Mouse (Mus musculus) urinary bladder, postnatal 25 days (tissue): Measurements from ENCODE around the gene Spata1.

Experiments used
- DNase-seq: peaks from one replicate; pipeline ENCODE4 v3.0.0; 2022; ENCODE audit warnings: low spot score

Spata1 gene

DNA sequence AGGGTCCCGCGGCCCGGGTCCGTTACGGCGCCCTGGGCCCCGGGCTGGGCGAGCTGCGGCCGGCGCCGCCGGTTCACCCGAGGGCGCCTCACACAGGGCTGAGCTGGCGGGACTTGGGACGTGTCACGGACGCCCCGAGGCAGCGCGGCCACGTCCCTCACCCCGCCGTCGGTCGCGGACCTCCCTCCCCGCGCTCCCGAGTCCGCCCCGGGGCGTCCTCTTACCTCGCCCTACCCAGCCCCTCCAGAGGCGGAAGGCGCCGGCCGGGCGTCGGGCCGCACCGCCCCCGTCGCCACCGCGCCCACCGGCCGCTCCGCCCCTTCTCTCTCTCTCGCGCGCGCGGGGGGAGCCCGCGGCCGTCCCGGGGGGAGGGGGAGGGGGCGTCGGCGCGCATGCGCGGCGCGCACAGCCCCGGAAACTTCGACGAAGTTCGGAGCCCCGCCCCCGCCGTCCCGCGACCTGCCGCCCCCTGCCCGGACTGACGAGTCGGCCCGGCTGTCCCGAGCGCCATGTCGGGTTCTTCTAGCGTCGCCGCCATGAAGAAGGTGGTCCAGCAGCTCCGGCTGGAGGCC is at the start of gene Spata1, which contains the start of gene Gng5:
TSS of gene Spata1 (minus strand) at position 323 of the 572 bp plus-strand sequence.
TSS of gene Gng5 (plus strand) at position 377 of the 572 bp plus-strand sequence.
- peak; percentile 86 for DNase-seq

- DNase-seq = no peak
Measured at GRCm38 (mm10) chr3:146543632-146544031, 44.1 kb upstream of the Spata1 start.

DNA sequence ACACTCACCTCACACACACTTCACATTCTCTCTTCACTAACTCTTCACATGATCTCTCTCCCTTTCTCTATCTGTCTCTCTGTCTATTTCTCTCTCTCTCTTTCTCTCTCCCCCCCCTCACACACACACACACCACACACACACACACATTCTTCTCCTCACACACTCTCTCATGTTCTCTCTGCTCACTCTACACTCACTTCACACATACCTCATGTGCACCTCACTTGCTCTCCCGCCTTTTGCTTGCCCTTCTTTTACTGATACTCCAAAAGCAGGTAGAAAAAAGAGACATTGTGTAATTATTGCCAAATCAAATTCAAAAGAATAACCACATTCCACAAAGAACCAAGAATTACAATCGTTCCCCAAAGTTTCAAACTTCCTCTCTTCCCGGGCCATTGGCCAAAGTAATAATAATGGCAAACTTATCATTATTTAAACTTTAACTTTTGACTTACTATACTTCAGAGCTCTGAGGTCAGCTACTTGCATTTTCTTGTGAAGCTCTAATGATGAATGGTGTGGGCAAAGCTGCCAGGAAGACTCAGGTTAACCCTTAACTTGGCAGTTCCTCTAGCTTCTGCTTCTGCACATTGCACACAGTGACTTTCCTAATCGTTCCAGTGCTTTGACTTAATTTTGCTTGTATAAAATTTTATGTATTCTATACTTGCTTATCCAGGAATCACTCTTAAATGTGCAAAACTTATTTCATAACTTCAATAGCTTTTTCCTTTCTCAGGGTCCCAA is 41.1 kb upstream of the Spata1 start:
- no peak for DNase-seq

- no peak for DNase-seq
Measured at GRCm38 (mm10) chr3:146534986-146535385, 35.4 kb upstream of the Spata1 start.

GRCm38 (mm10) chr3:146528335-146528734 is 28.8 kb upstream of the Spata1 start:
- no peak for DNase-seq

DNA sequence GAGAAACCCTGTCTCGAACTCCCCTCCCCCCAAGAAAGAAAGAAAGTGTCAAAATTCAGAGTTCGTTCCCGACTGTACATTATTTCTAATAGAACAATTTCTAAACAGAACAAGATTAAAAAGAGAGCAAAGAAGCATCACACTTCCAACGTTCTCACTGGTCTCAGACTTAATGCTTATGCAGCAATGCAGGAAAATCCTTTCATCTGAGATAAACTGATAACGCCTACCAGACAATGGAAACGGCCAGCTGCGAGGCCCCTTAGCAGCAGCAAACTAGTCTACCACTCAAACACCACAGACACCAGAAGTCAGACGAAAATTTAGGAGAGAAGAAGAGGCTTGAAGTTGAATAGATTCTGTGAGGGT is 22.1 kb upstream of the Spata1 start:
- no peak for DNase-seq

GRCm38 (mm10) chr3:146520798-146521651 is 21.5 kb upstream of the Spata1 start, which contains the start of gene Rpf1:
Gene Rpf1 (minus strand): TSS chr3:146521429.
- peak; percentile 84 for DNase-seq

DNA sequence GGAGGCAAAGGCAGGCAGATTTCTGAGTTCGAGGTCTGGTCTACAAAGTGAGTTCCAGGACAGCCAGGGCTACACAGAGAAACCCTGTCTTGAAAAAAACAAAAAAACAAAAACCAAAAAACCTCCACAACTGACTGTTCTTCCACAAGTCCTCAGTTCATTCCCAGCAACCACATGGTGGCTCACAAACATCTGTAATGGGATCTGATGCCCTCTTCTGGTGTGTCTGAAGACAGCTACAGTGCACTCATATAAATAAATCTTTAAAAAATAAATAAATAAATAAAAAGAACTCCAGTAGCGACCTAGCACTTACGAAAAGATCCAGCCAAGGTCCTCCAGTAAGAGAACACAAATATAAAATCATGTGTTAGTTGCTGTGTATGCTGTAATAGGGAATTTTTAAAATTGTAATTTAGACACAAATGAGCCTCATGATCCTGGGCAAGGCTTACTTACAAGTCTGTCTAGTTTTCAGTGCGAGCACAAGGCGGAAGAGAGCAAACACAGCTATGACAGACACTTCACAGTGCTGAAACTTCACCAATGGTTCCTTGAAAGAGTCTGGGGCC is 20.8 kb upstream of the Spata1 start:
- no peak for DNase-seq

GRCm38 (mm10) chr3:146506711-146507110 is 7.2 kb upstream of the Spata1 start:
- DNase-seq = no peak

DNA sequence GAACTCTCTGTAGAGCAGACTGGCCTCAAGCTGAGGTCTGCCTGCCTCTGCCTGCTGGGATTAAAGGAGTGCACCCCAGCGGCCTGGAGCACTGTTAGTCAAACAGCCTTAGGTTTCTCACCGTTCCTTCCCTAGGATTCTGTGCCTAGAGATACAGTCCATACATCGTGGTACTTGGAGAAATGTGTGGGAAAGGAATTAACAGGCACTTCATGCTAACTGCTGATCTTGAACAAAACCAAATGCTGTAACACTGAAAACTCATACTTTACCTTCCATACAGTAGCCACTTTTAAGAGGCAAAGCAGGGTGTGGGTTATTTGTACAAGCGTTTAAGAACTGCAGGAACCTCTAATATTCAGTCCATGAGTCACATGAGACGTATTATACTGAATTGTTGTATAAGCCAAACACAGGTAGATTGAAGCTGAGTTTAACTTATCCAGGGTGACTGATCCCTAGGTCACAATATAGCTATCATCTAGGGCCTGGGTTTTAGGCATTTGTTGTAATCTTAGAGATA is 2.1 kb upstream of the Spata1 start:
- DNase-seq = no peak

DNA sequence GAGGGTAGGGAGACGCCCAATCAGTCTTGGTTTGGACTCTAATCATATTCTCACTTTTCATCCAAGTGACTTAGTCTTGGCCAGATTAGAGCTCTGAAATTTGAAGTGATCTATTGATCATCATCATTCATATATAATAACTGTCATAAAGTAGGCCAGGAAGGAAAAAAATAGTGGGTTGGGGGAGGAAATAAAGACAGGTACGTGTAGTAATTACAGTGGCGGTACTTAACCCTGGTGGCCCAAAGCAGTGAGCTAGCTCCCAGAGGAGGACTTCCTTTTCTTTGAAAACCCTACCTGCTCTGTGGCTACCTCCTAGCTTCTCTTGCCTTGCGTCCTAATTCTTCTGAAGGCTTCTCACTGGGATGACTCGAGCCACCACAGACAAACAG is 1.3 kb upstream of the Spata1 start:
- DNase-seq = no peak

DNA sequence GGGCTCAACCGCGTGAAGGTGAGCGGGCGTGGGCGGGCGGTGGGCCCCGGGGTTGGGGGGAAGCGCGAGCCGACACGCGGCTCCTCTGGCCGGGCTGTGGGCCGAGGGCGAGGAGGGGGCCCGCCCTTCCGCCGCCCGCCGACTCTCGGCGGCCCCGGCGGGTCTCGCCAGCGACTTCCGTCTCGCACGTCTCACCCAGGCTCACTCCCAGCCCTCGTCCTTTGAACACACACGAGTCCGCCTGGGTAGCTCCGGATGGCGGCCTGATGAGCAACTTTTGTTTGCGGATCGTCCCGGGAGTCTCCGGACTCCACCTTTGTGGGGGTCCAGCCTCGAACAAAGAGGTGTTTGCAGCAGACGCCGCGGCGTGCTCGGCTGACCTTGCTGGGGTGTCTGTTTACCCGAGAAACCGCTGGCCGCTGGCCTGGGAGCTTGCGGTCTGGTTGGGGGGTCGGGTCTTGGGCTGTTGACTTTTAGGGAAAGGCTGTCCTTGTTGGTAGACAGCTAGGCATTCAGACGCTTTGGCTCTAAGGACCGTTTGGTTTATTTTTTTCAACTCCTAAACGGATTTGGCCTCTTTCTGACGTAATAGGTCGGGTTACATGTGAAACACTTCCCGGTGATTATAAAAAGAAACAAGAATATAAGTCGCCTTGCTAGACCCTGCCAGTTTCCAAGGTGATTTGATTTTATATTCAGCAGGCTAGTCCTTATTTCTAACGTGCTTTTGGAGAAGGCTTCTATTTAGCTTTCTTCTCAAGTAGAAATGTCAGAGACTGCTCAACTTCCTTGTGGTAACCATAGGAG is 653 bp upstream of the Spata1 start:
- DNase-seq = no peak

DNA sequence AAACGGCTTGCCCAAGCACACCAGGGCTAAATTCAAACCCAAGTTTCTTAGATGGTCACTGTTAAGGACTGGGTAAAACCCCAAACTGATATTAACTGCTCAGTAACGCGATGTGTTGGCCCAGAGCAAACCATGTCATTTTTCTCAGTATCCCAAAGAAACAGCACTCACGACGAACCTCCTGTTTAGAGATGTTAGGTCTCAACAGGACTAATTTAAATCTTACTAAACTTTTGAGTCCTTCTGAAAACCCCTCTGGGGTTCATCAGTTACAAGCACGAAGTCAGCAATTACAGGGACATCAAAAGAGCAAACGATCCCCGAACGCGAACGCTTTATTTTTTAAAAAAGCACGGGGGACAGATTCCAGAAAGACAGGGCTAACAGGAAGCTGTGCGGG is 564 bp downstream of the Spata1 start:
- no peak for DNase-seq

DNA sequence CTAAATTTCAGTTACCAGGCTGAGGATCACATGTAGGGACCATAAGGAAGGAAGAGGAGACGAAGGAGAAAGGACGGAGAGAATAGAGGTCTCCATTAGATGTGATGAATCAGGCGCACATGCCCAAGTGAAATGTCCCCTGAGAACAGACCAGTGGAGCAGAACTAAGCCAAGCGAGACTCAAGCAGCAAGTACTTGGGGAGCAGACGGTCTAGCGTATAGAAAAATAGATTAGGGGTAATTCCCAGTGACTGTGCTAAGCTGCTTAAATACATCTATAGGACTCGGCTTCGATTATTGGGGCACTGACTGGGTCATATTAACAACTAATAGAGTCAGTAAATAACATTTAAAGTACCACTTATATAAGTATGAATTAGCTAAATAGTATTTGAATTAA is 4.6 kb downstream of the Spata1 start:
- DNase-seq = no peak

DNA sequence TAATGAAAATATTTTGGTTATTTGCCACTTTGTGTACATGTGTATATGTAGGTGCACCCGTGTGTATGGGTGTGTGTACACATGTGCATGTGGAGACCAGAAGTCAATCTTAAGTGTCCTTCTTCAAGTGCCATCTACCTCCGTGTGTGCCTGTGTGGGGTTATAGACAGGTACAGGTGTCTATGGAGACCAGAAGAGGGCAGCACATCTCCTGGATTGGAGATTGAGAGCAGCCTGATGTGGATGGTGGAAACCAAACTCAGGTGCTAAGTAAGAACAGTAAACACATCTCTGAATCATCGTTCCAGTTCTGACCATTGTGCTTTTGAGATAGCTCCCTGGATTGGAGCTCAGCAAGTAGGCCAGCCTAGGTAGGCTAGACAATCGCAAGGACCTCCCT is 13.1 kb downstream of the Spata1 start:
- DNase-seq = no peak

DNA sequence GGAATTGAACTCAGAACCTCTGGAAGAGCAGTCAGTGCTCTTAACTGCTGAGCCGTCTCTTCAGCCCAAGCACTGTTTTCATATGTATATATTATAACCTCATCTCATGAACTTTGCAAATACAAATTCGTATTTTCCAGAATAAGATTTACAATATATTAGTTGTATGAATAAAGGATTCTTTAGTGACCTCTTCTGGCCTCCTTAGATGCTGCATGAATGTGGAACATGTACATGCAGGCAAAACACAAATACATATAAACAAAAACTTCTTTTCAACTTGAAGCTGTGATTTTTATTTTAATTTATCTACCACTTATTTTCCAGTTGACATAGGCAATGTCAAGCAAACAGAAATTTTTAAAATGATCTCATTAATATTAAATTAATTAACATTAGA is 17.5 kb downstream of the Spata1 start:
- DNase-seq = no peak

- no peak for DNase-seq
Measured at GRCm38 (mm10) chr3:146474428-146474827, 25.1 kb downstream of the Spata1 start.

GRCm38 (mm10) chr3:146473741-146474140 is 25.8 kb downstream of the Spata1 start:
- no peak for DNase-seq

DNA sequence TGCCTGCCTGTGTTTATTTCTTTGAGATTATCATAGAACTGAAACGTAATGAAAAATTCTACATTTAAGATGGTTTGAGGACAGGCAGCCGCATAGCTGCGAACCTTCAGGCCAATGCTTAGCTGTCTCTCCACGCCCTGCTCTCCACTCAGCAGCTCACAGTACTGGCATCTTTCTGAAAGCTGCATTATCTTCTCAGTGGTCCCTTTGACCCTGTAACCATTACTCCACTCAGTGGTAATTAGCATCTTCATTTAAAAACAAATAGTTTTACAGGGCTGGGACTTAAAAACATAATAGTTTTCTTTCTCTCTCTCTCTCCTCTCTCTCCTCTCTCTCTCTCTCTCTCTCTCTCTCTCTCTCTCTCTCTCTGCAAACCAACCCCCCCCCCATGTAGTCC is 26.9 kb downstream of the Spata1 start:
- DNase-seq = no peak

DNA sequence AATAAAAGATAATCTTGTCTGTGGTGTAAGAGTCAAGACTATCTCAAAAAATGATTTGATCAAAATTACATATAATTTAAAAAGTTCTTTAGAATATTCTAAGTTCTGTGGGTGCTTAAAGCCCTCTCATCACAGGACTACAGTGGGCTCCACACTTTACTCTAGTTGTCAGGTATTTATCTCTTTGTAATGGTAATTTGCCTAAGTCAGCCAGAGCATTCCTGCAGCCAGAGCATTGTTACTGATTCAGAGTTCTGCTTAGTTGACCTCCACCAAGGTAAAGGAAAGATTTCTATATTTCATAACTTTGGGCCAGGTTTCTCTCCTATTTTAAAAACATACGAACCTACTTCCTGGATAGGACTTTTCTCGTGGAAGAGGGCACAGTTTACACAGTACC is 30.3 kb downstream of the Spata1 start:
- no peak for DNase-seq

DNA sequence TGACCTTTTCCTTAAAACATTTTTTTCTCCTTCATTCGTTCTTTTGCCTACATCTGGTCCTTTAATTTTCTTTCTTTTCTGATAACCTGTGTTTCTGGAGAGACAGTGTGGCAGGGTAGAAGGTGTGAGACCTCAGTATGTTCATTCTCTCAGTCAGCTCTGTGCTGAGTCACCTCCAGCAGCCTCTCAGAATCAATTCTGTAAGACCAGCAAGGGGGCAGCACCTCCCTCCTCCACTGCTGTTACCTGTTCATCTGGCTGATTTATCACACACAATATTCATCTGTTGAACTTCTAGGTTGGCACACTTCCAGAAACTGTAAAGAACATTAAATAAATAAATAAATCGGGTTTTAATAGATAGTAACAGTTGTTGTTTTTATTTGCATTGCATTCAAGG is 36.6 kb downstream of the Spata1 start:
- no peak for DNase-seq
